Mouse (Mus musculus) MEL (cell line): ENCODE data around the gene Pcx. TPM values are rescaled to one million over a fixed set of nuclear protein-coding genes. Genes with fewer than 3 reads are reported as not detected.

ENCODE experiments used
- DNase-seq: peaks from one replicate; pipeline ENCODE4 v3.0.0; 2011; ENCODE audit warnings: low read depth, low spot score
- H3K27ac ChIP-seq: 2 replicates; pipeline ENCODE4 v1.5.1; 2012; ENCODE audit warnings: low read depth, mild to moderate bottlenecking, control low read depth, low read length, moderate library complexity; ENCODE audit not compliant: control insufficient read depth
- H3K27me3 ChIP-seq, 2 experiments: fragments of 150-350 bp in 1 of 2; sonication (generic) in 1 of 2; 2 replicates each; pipeline ENCODE4 v1.6.1; 2012; ENCODE audit warnings: low read length in 2 of 2, mild to moderate bottlenecking in 2 of 2, improper control_type of control experiment in 1 of 2, moderate library complexity in 1 of 2; ENCODE audit not compliant: insufficient read depth in 2 of 2, control insufficient read depth in 1 of 2
- H3K36me3 ChIP-seq, 2 experiments: 2 replicates each; pipeline ENCODE4 v1.6.1; 2012 to 2014; ENCODE audit warnings: low read length in 2 of 2, improper control_type of control experiment in 1 of 2, inconsistent platforms in 1 of 2, mild to moderate bottlenecking in 1 of 2; ENCODE audit not compliant: insufficient read depth in 2 of 2, control insufficient read depth in 1 of 2
- H3K4me1 ChIP-seq, 2 experiments: fragments of 150-350 bp in 1 of 2; sonication (generic) in 1 of 2; 2 replicates each; pipeline ENCODE4 v1.6.1; 2012; ENCODE audit warnings: low read length in 2 of 2, improper control_type of control experiment in 1 of 2, mild to moderate bottlenecking in 1 of 2; ENCODE audit not compliant: insufficient read depth in 2 of 2, control insufficient read depth in 1 of 2
- H3K4me3 ChIP-seq, 2 experiments: fragments of 150-350 bp in 1 of 2; sonication (generic) in 1 of 2; 2 replicates each; pipeline ENCODE4 v1.5.1; 2012; ENCODE audit warnings: low read depth in 2 of 2, low read length in 2 of 2, mild to moderate bottlenecking in 2 of 2, moderate library complexity in 2 of 2, control low read depth in 1 of 2, improper control_type of control experiment in 1 of 2; ENCODE audit not compliant: control insufficient read depth in 1 of 2, insufficient read depth in 1 of 2
- H3K79me2 ChIP-seq: 2 replicates; pipeline ENCODE4 v1.6.1; 2012; ENCODE audit warnings: mild to moderate bottlenecking, low read length, moderate library complexity; ENCODE audit not compliant: control insufficient read depth, poor library complexity, insufficient read depth
- H3K9ac ChIP-seq: 2 replicates; pipeline ENCODE4 v1.6.1; 2012; ENCODE audit warnings: low read depth, mild to moderate bottlenecking, control low read depth, low read length, moderate library complexity; ENCODE audit not compliant: control insufficient read depth, poor library complexity, severe bottlenecking
- H3K9me3 ChIP-seq: fragments of 150-350 bp; sonication (generic); replicated peaks from 2 replicates; pipeline ENCODE4 v1.6.1; 2012; ENCODE audit warnings: mild to moderate bottlenecking, low read length, improper control_type of control experiment, moderate library complexity; ENCODE audit not compliant: insufficient read depth
- BHLHE40 ChIP-seq: IDR thresholded peaks from 2 replicates; pipeline ENCODE4 v1.6.1; 2012; ENCODE audit warnings: low read depth, mild to moderate bottlenecking, inconsistent platforms, low read length, improper control_type of control experiment, borderline replicate concordance
- CHD2 ChIP-seq: IDR thresholded peaks from 2 replicates; pipeline ENCODE4 v1.6.1; 2011; ENCODE audit warnings: low read length, improper control_type of control experiment
- EP300 ChIP-seq, 2 experiments: IDR thresholded peaks; 2 replicates each; pipeline ENCODE4 v1.6.1; 2011; ENCODE audit warnings: improper control_type of control experiment in 2 of 2, low read length in 2 of 2, low read depth in 1 of 2, mild to moderate bottlenecking in 1 of 2
- ETS1 ChIP-seq: IDR thresholded peaks from 2 replicates; pipeline ENCODE4 v1.6.1; 2012; ENCODE audit warnings: low read depth, mild to moderate bottlenecking, inconsistent platforms, low read length, improper control_type of control experiment, moderate library complexity
- GABPA ChIP-seq: IDR thresholded peaks from 2 replicates; pipeline ENCODE4 v1.6.1; 2012; ENCODE audit warnings: low read depth, mild to moderate bottlenecking, inconsistent platforms, low read length, improper control_type of control experiment, moderate library complexity
- JUND ChIP-seq: IDR thresholded peaks from 2 replicates; pipeline ENCODE4 v1.6.1; 2011; ENCODE audit warnings: low read depth, mild to moderate bottlenecking, improper control_type of control experiment, low read length
- MAX ChIP-seq: IDR thresholded peaks from 2 replicates; pipeline ENCODE4 v1.6.1; 2011; ENCODE audit warnings: low read length, improper control_type of control experiment
- MAZ ChIP-seq: IDR thresholded peaks from 2 replicates; pipeline ENCODE4 v1.6.1; 2012; ENCODE audit warnings: low read depth, mild to moderate bottlenecking, inconsistent platforms, low read length, improper control_type of control experiment
- MXI1 ChIP-seq: IDR thresholded peaks from 2 replicates; pipeline ENCODE4 v1.6.1; 2011; ENCODE audit warnings: mild to moderate bottlenecking, low read depth, low read length, improper control_type of control experiment
- MYC ChIP-seq: IDR thresholded peaks from 2 replicates; pipeline ENCODE4 v1.6.1; 2011; ENCODE audit warnings: low read depth, mild to moderate bottlenecking, low read length, improper control_type of control experiment, moderate library complexity
- POLR2A ChIP-seq, 2 experiments: IDR thresholded peaks; 2 replicates each; pipeline ENCODE4 v1.6.1; 2011 to 2012; ENCODE audit warnings: low read length in 2 of 2, mild to moderate bottlenecking in 2 of 2, control low read depth in 1 of 2, improper control_type of control experiment in 1 of 2, low read depth in 1 of 2, moderate library complexity in 1 of 2; ENCODE audit not compliant: control insufficient read depth in 1 of 2, insufficient read depth in 1 of 2, poor library complexity in 1 of 2
- TAL1 ChIP-seq: IDR thresholded peaks from 2 replicates; pipeline ENCODE4 v1.6.1; 2012; ENCODE audit warnings: mild to moderate bottlenecking, inconsistent platforms, low read length, moderate library complexity, mixed read lengths
- TBP ChIP-seq: IDR thresholded peaks from 2 replicates; pipeline ENCODE4 v1.8.0; 2011; ENCODE audit warnings: low read depth, low read length, improper control_type of control experiment
- UBTF ChIP-seq: IDR thresholded peaks from 2 replicates; pipeline ENCODE4 v1.6.1; 2012; ENCODE audit warnings: low read depth, mild to moderate bottlenecking, inconsistent platforms, low read length, improper control_type of control experiment, moderate library complexity, borderline replicate concordance; ENCODE audit not compliant: insufficient read depth
- USF2 ChIP-seq, 2 experiments: IDR thresholded peaks; 2 replicates each; pipeline ENCODE4 v1.6.1; 2011 to 2012; ENCODE audit warnings: improper control_type of control experiment in 2 of 2, low read length in 2 of 2, borderline replicate concordance in 1 of 2, inconsistent platforms in 1 of 2, low read depth in 1 of 2, mild to moderate bottlenecking in 1 of 2; ENCODE audit not compliant: insufficient read depth in 1 of 2
- ZC3H11A ChIP-seq: IDR thresholded peaks from 2 replicates; pipeline ENCODE4 v1.6.1; 2012; ENCODE audit warnings: low read depth, mild to moderate bottlenecking, inconsistent platforms, low read length, improper control_type of control experiment
- ZNF384 ChIP-seq: IDR thresholded peaks from 2 replicates; pipeline ENCODE4 v1.6.1; 2012; ENCODE audit warnings: low read depth, mild to moderate bottlenecking, inconsistent platforms, low read length, improper control_type of control experiment
- polyA plus RNA-seq, 2 experiments: library from polyadenylated mRNA; stranded (reverse) in 1 of 2; unstranded in 1 of 2; fragments of >175 nt in 1 of 2; fragments of >200 nt in 1 of 2; gene quantifications; 2 replicates each; pipeline versions ENCODE4 v1.2.1 to v1.2.4; 2012; ENCODE audit warnings: low replicate concordance in 2 of 2, low read depth in 1 of 2; ENCODE audit not compliant: insufficient read length in 2 of 2, insufficient read depth in 1 of 2, missing spikeins in 1 of 2
- total RNA-seq: library from RNA; depleted of rRNA; stranded (reverse); fragments of 300-350 nt; gene quantifications from 2 replicates; pipeline ENCODE4 v1.2.3, GENCODE M21; 2012

Gene Pcx
- total and polyA plus RNA-seq, 3 experiments, result 7.2 to 7.9 TPM; not detected in 1

DNA sequence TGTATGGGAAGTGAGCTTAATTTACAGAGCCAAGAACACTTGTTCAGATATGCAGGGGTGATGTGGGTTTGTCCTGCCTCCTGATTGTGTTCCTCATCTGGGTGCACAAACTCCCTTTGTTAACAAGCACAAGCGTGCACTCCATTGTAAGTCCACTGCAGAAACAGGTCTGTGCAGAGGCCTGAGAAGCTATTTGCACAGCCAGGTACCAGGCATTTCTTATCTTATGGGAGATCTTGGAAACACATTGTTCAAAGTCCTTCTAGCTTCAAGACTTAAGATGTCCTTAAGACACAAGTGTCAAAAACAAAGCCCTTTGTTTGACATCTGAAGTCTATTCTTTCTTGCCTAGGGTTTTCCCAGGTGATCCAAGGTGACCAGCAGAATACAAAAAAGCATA, 5.4 kb upstream of the Pcx start:
- no peak for TF ChIP-seq GABPA
- no peak for TF ChIP-seq UBTF
- no peak for TF ChIP-seq MAX
- no peak for TF ChIP-seq TAL1
- no peak for TF ChIP-seq TBP
- TF ChIP-seq MXI1, result no peak
- TF ChIP-seq POLR2A (IDR thresholded peaks at IDR 0.05; ENCODE audit: control insufficient read depth in 1 of 2, insufficient read depth in 1 of 2, low read depth in 1 of 2, low read length in 2 of 2, poor library complexity in 1 of 2), result no peak
- TF ChIP-seq MYC, result no peak
- TF ChIP-seq JUND, result no peak
- no peak for TF ChIP-seq USF2 (IDR thresholded peaks at IDR 0.05; ENCODE audit: borderline replicate concordance in 1 of 2, insufficient read depth in 1 of 2, low read depth in 1 of 2, low read length in 2 of 2)
- no peak for TF ChIP-seq CHD2
- no peak for TF ChIP-seq BHLHE40
- TF ChIP-seq ETS1, result no peak
- TF ChIP-seq ZC3H11A, result no peak
- no peak for TF ChIP-seq MAZ
- TF ChIP-seq EP300 (IDR thresholded peaks at IDR 0.05; ENCODE audit: low read depth in 1 of 2, low read length in 2 of 2), result no peak
- no peak overlapping the region for H3K4me3 ChIP-seq
- H3K27me3 ChIP-seq, result no peaks in the 10 kb centered on the region
- peaks cover 0 to 3% of the 10 kb centered on the region in 2 experiments; a peak in 2 of 4 replicates for H3K4me1 ChIP-seq
- 0 out of 4 replicates have a peak, but pooled peaks cover 0 to 2% of the 10 kb centered on the region in 2 experiments for H3K36me3 ChIP-seq
- no peak overlapping the region for H3K9ac ChIP-seq
- H3K9me3 ChIP-seq, result no peaks in the 10 kb centered on the region
- H3K27ac ChIP-seq, result no peak overlapping the region
- H3K79me2 ChIP-seq, result no peaks in the 10 kb centered on the region
- DNase-seq, result no peak

DNA sequence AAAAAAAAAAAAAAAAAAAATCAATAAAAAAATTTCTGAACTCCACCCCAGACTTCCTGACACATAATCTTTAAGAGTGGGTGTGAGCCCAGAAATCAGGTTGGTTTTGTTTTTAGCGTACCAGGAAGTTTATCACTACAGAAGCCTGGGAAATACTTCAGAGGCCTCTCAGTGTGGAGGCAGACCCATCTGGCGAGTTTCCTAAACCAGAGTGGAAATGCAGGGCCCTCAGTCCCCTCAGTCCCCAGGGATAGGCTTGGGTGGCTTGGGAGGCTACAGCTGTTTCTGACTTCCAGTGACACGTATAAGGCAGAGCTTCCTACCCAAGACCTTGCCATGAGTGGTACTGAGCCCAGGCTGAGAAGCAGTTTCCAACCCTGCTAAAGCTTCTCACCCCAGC, 2.5 kb upstream of the Pcx start:
- 0 out of 4 replicates have a peak, but pooled peaks cover 0 to 2% of the 10 kb centered on the region in 2 experiments for H3K36me3 ChIP-seq
- H3K79me2 ChIP-seq, result no peaks in the 10 kb centered on the region
- H3K4me3 ChIP-seq, result no peak overlapping the region
- no peak for TF ChIP-seq ZC3H11A
- peak; percentile 52; the same call in 1 of the 2 replicates for TF ChIP-seq ZNF384
- TF ChIP-seq, all 39 proteins: peak for 1
- Histone ChIP-seq H3K9me3 (no peaks in the 10 kb centered on the region), H3K27me3 (no peaks in the 10 kb centered on the region; a peak in 1 of 4 replicates), H3K4me1 (peaks cover 0 to 3% of the 10 kb centered on the region in 2 experiments; a peak in 2 of 4 replicates), H3K9ac (no peak overlapping the region), H3K27ac (no peak overlapping the region)
- DNase-seq, result no peak
